Comparison of ENCODE assay signal across 14 mouse cellular contexts in genomic region chr6:31135580-31135979, GRCm38 (mm10).
"Had no signal": no experiment of that assay in that cellular context is flagged by ENCODE, and none has a peak within 500 bp of the region (broad histone marks: within the 10 kb centered on the region; RNA-seq: fewer than 3 reads in every experiment).

No protein-coding gene starts in this region.

- H3K4me3 ChIP-seq: limb, embryonic 13.5 days; liver, embryonic 13.5 days; myocyte; neural tube, embryonic 13.5 days had no signal

- H3K27me3 ChIP-seq: limb, embryonic 13.5 days; liver, embryonic 13.5 days; neural tube, embryonic 13.5 days had no signal

- DNase-seq: kidney, adult 2 months; kidney, postnatal 36 days; liver; liver, embryonic 13.5 days; lung, embryonic 14.5 days; thymus, adult 18-20 months; thymus, postnatal 36 days had no signal

- ATAC-seq: intestine, postnatal 0 days; midbrain, embryonic 16.5 days had no signal

- H3K36me3 ChIP-seq: limb, embryonic 13.5 days; liver, embryonic 13.5 days; neural tube, embryonic 13.5 days had no signal

- H3K4me1 ChIP-seq: liver, embryonic 13.5 days; neural tube, embryonic 13.5 days had no signal

- H3K9me3 ChIP-seq: liver, embryonic 13.5 days had no signal

- H3K27ac ChIP-seq: kidney, postnatal 0 days; liver, embryonic 13.5 days; macrophage; neural tube, embryonic 13.5 days had no signal

- H3K4me2 ChIP-seq: limb, embryonic 13.5 days; liver, embryonic 13.5 days; lung, embryonic 14.5 days; neural tube, embryonic 13.5 days had no signal

- H3K9ac ChIP-seq: limb, embryonic 13.5 days; liver, embryonic 13.5 days; lung, embryonic 14.5 days; neural tube, embryonic 13.5 days had no signal
